Mouse (Mus musculus) v-Abl transformed pro-B cells (cell line): ENCODE measurements around the gene App.

Experiments
- in situ Hi-C, 2 experiments: fragments of 400-800 bp; cut with MboI; formaldehyde crosslinking; loops; one replicate each; pipeline ENCODE4 v1.15.1; 2025; ENCODE audit not compliant: unreplicated experiment in 2 of 2

Gene App

GRCm38 (mm10) chr16:85127661-85128346 is 45.8 kb downstream of the App start:
- in situ Hi-C loops, result no loop called here

GRCm38 (mm10) chr16:85124649-85125048 is 48.9 kb downstream of the App start:
- in situ Hi-C loops, result no loop called here

GRCm38 (mm10) chr16:85121983-85122382 is 51.6 kb downstream of the App start:
- in situ Hi-C loops, result no loop called here

- in situ Hi-C loops, result no loop called here
Measured at GRCm38 (mm10) chr16:85118916-85119315, 54.6 kb downstream of the App start.

- in situ Hi-C loops, result no loop called here
Measured at GRCm38 (mm10) chr16:85117541-85117940, 56.0 kb downstream of the App start.

GRCm38 (mm10) chr16:85115837-85116236 is 57.7 kb downstream of the App start:
- in situ Hi-C loops, result no loop called here

- in situ Hi-C loops, result no loop called here
Measured at GRCm38 (mm10) chr16:85114742-85115141, 58.8 kb downstream of the App start.

- in situ Hi-C loops, result no loop called here
Measured at GRCm38 (mm10) chr16:85113941-85114340, 59.6 kb downstream of the App start.

GRCm38 (mm10) chr16:85112254-85112653 is 61.3 kb downstream of the App start:
- in situ Hi-C loops, result no loop called here

- in situ Hi-C loops, result no loop called here
Measured at GRCm38 (mm10) chr16:85110428-85110827, 63.1 kb downstream of the App start.

- in situ Hi-C loops, result no loop called here
Measured at GRCm38 (mm10) chr16:85108486-85108885, 65.1 kb downstream of the App start.

- in situ Hi-C loops, result no loop called here
Measured at GRCm38 (mm10) chr16:85106644-85107323, 66.8 kb downstream of the App start.

- in situ Hi-C loops, result no loop called here
Measured at GRCm38 (mm10) chr16:85105603-85106002, 68.0 kb downstream of the App start.

- in situ Hi-C loops, result no loop called here
Measured at GRCm38 (mm10) chr16:85103116-85103787, 70.3 kb downstream of the App start.

GRCm38 (mm10) chr16:85101544-85101943 is 72.0 kb downstream of the App start:
- in situ Hi-C loops, result no loop called here

GRCm38 (mm10) chr16:85100806-85101205 is 72.8 kb downstream of the App start:
- in situ Hi-C loops, result no loop called here

- in situ Hi-C loops, result no loop called here
Measured at GRCm38 (mm10) chr16:85099487-85099886, 74.1 kb downstream of the App start.

- in situ Hi-C loops, result no loop called here
Measured at GRCm38 (mm10) chr16:85099044-85099443, 74.5 kb downstream of the App start.

- in situ Hi-C loops, result no loop called here
Measured at GRCm38 (mm10) chr16:85096396-85096795, 77.2 kb downstream of the App start.

GRCm38 (mm10) chr16:85095923-85096322 is 77.6 kb downstream of the App start:
- in situ Hi-C loops, result no loop called here

- in situ Hi-C loops, result no loop called here
Measured at GRCm38 (mm10) chr16:85092644-85093091, 80.9 kb downstream of the App start.

- in situ Hi-C loops, result no loop called here
Measured at GRCm38 (mm10) chr16:85092183-85092582, 81.4 kb downstream of the App start.
